Mouse (Mus musculus): ENCODE results near the gene Reg4. TPM values are rescaled to one million over a fixed set of nuclear protein-coding genes. Genes with fewer than 3 reads are reported as not detected.

Gene Reg4
- total and polyA plus RNA-seq, 3 experiments, result not detected

DNA sequence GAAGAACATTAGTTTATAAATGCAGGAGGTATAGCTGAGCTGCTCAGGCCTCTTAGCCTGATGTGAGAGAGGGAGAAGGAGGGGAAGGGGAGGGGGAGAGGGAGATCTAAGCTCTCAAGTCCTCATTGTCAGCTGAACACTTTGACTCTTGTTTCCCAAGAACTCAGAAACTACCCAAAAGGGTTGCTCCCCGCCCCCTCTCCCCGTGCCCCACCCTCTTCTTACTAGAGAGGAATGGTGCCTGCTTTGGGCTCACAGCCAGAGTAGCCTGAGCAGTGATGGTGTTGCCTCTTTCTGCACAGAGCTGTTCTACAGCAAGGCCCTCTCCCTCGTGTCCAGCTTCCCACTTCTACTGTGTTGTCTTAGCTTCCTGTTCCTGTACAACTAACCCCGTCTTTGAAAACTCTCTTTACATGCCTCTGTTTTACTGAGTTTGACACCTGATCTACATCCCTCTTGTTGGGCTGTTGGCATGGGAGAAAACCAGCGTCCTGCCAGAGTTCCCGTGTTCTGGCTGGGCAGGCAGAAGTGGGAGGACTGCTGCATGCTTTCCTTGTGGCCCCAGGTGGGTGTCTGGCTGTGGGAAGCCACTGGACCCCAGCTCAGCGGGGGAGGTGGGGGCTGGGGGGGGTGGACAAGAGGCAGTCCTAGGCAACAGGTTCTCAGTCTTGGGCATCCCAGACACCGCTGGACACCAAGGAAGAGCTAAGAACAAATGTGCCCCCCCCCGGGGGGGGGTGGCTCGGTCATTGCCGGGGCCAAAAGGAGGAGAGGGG is 51.9 kb downstream of the Reg4 start:
- Histone ChIP-seq H3K4me3 (replicated peaks in 1 of 3; ENCODE audit: low read depth in 2 of 3, low read length in 2 of 3, poor library complexity in 1 of 3) (no peak overlapping the region), H3K9ac (ENCODE audit: insufficient read depth, low read depth) (no peak overlapping the region), H3K4me2 (ENCODE audit: insufficient read depth, low read depth, poor library complexity, severe bottlenecking) (no peak overlapping the region), H3K36me3 (replicated peaks in 1 of 2; ENCODE audit: control insufficient read depth in 1 of 2, insufficient read depth in 1 of 2, low read length in 1 of 2) (no peaks in the 10 kb centered on the region), H3K27ac (ENCODE audit: insufficient read depth, low read depth) (no peak overlapping the region), H3K79me2 (replicated peaks; ENCODE audit: control insufficient read depth, extremely low read depth, insufficient read depth, poor library complexity, severe bottlenecking) (no peaks in the 10 kb centered on the region), H3K9me3 (replicated peaks; ENCODE audit: low read length) (no peaks in the 10 kb centered on the region), H3K27me3 (replicated peaks) (peaks cover 5% of the 10 kb centered on the region), H3K4me1 (ENCODE audit: control insufficient read depth in 1 of 2, insufficient read depth in 2 of 2) (no peaks in the 10 kb centered on the region)
- DNase-seq (ENCODE audit: extremely low read depth), result no peak
- in situ Hi-C loops (cut with MboI; ENCODE audit: low pct_ligation_motif_present, low pct_unique_long_range_greater_than_20kb, low sequenced_read_pairs), result no loop called here
- TF ChIP-seq RAD21 (IDR thresholded peaks at IDR 0.05; ENCODE audit: low read depth, low read length) (no peak), PAX5 (IDR thresholded peaks at IDR 0.05; ENCODE audit: low read length) (no peak)
- dilution Hi-C loops (cut with MboI; ENCODE audit: extremely low pct_ligation_motif_present, extremely low pct_unique_long_range_greater_than_20kb, low sequenced_read_pairs), result no loop called here

DNA sequence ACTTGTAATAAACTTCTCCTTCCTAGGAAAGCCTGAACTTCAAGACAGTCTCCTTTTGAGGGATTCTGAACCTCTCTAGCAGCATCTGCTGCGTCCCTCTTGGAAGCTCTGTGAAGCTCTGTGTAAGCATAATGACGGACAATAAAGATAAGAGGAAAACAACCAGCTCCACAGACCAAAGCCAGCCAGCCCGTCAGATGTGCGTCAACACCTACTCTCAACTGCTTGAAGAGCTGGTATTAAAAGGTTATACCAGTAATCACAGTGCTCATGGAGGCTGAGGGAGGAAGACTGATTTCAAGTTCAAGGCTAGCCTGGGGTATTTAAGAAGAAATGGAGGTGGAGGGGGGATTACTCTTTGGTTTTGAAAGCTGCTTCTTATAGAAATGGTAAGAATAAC is 57.7 kb downstream of the Reg4 start:
- dilution Hi-C loops (cut with MboI; ENCODE audit: extremely low pct_ligation_motif_present, extremely low pct_unique_long_range_greater_than_20kb, low sequenced_read_pairs), result no loop called here
- Histone ChIP-seq H3K27me3 (replicated peaks) (peaks cover 8% of the 10 kb centered on the region), H3K9me3 (replicated peaks; ENCODE audit: low read length) (no peaks in the 10 kb centered on the region), H3K36me3 (replicated peaks in 1 of 2; ENCODE audit: control insufficient read depth in 1 of 2, insufficient read depth in 1 of 2, low read length in 1 of 2) (no peaks in the 10 kb centered on the region), H3K4me3 (replicated peaks in 1 of 3; ENCODE audit: low read depth in 2 of 3, low read length in 2 of 3, poor library complexity in 1 of 3) (no peak overlapping the region), H3K27ac (ENCODE audit: insufficient read depth, low read depth) (no peak overlapping the region), H3K4me1 (ENCODE audit: control insufficient read depth in 1 of 2, insufficient read depth in 2 of 2) (peaks cover 0 to 7% of the 10 kb centered on the region in 2 experiments; a peak in 1 of 4 replicates), H3K4me2 (ENCODE audit: insufficient read depth, low read depth, poor library complexity, severe bottlenecking) (no peak overlapping the region), H3K9ac (ENCODE audit: insufficient read depth, low read depth) (no peak overlapping the region), H3K79me2 (replicated peaks; ENCODE audit: control insufficient read depth, extremely low read depth, insufficient read depth, poor library complexity, severe bottlenecking) (no peaks in the 10 kb centered on the region)
- no peak for DNase-seq (ENCODE audit: extremely low read depth)
- TF ChIP-seq ELF1 (IDR thresholded peaks at IDR 0.05; ENCODE audit: low read depth, low read length) (no peak), CHD2 (IDR thresholded peaks at IDR 0.05; ENCODE audit: low read length) (no peak), ZMIZ1 (IDR thresholded peaks at IDR 0.05; ENCODE audit: low read depth, low read length) (no peak), NRF1 (IDR thresholded peaks at IDR 0.05; ENCODE audit: low read depth, low read length) (no peak), BHLHE40 (IDR thresholded peaks at IDR 0.05; ENCODE audit: low read depth, low read length) (no peak), JUN (IDR thresholded peaks at IDR 0.05; ENCODE audit: insufficient read depth, low read depth, low read length) (no peak), KAT2A (IDR thresholded peaks at IDR 0.05; ENCODE audit: insufficient replicate concordance, low read length) (no peak)
- in situ Hi-C loops (cut with MboI; ENCODE audit: low pct_ligation_motif_present, low pct_unique_long_range_greater_than_20kb, low sequenced_read_pairs), result no loop called here

DNA sequence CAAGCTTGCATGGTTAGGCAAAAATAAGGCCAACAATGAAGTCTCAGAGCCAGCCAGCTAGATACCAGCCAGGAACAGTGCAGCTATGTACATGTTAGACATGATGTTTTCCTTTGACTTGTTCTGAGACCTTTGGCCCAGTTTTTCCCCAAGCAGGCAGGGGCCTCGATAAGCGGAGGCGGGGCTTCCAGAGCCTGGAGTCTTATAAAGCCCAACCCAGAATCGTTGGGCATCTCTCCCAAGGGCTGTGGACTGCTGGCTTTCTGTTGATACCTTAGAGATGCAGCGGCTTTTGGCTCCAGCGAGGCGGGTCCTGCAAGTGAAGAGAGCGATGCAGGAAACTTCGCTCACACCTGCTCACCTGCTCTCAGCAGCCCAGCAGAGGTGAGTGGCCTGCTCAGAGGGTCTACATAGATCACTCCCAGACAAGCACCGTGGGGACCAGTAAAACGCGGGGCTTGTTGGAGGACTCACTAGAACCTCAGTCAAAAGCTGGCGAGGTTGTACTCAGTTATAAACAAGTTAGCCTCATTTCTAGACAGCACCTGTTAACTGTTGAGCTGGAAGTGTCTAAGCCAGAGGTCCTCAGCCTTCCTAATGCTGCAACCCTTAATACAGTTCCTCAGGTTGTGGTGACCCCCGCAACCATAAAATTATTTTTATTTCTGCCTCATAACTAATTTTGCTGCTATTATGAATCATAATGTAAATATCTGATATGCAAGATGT is 58.4 kb downstream of the Reg4 start, which contains the start of gene Hmgcs2:
Gene Hmgcs2 (plus strand): TSS at position 232 of the 729 bp plus-strand sequence.
- Histone ChIP-seq H3K9ac (ENCODE audit: insufficient read depth, low read depth) (no peak within 1 kb of the TSS), H3K79me2 (replicated peaks; ENCODE audit: control insufficient read depth, extremely low read depth, insufficient read depth, poor library complexity, severe bottlenecking) (no peaks in the 10 kb centered on the region), H3K9me3 (replicated peaks; ENCODE audit: low read length) (no peaks in the 10 kb centered on the region), H3K4me1 (ENCODE audit: control insufficient read depth in 1 of 2, insufficient read depth in 2 of 2) (peaks cover 0 to 7% of the 10 kb centered on the region in 2 experiments; a peak in 1 of 4 replicates), H3K4me3 (replicated peaks in 1 of 3; ENCODE audit: low read depth in 2 of 3, low read length in 2 of 3, poor library complexity in 1 of 3) (no peak within 1 kb of the TSS), H3K36me3 (replicated peaks in 1 of 2; ENCODE audit: control insufficient read depth in 1 of 2, insufficient read depth in 1 of 2, low read length in 1 of 2) (no peaks in the 10 kb centered on the region), H3K4me2 (ENCODE audit: insufficient read depth, low read depth, poor library complexity, severe bottlenecking) (peak within 1 kb of the TSS; percentile 48; the same call in 1 of the 2 replicates), H3K27ac (ENCODE audit: insufficient read depth, low read depth) (no peak within 1 kb of the TSS), H3K27me3 (replicated peaks) (peaks cover 8% of the 10 kb centered on the region)
- no peak for DNase-seq (ENCODE audit: extremely low read depth)
- dilution Hi-C loops (cut with MboI; ENCODE audit: extremely low pct_ligation_motif_present, extremely low pct_unique_long_range_greater_than_20kb, low sequenced_read_pairs) (no loop called here), in situ Hi-C loops (cut with MboI; ENCODE audit: low pct_ligation_motif_present, low pct_unique_long_range_greater_than_20kb, low sequenced_read_pairs) (no loop called here)
- TF ChIP-seq GABPA (IDR thresholded peaks at IDR 0.05; ENCODE audit: insufficient replicate concordance, low read depth, low read length), result no peak
- TF ChIP-seq ETS1 (conservative IDR thresholded peaks at IDR 0.05; ENCODE audit: low read depth, low read length), result no peak
- TF ChIP-seq IRF4 (IDR thresholded peaks at IDR 0.05; ENCODE audit: low read depth, low read length), result no peak
- no peak for TF ChIP-seq SMC3 (IDR thresholded peaks at IDR 0.05; ENCODE audit: low read depth, low read length)
- TF ChIP-seq USF2 (conservative IDR thresholded peaks at IDR 0.05; ENCODE audit: low read depth, low read length), result no peak
- no peak for TF ChIP-seq MAZ (IDR thresholded peaks at IDR 0.05; ENCODE audit: low read depth, low read length)
- no peak for TF ChIP-seq JUND (conservative IDR thresholded peaks at IDR 0.05; ENCODE audit: low read depth, low read length)
- no peak for TF ChIP-seq USF1 (IDR thresholded peaks at IDR 0.05; ENCODE audit: low read depth, low read length)
- no peak for TF ChIP-seq ELF1 (IDR thresholded peaks at IDR 0.05; ENCODE audit: low read depth, low read length)
- no peak for TF ChIP-seq BHLHE40 (IDR thresholded peaks at IDR 0.05; ENCODE audit: low read depth, low read length)
- TF ChIP-seq SIN3A (IDR thresholded peaks at IDR 0.05; ENCODE audit: low read length), result no peak
- TF ChIP-seq MAFK (IDR thresholded peaks at IDR 0.05; ENCODE audit: insufficient replicate concordance, low read length), result no peak
- TF ChIP-seq NELFE (IDR thresholded peaks at IDR 0.05; ENCODE audit: low read depth, low read length), result no peak
- no peak for TF ChIP-seq E2F4 (IDR thresholded peaks at IDR 0.05; ENCODE audit: insufficient replicate concordance, low read depth, low read length)
- no peak for TF ChIP-seq PAX5 (IDR thresholded peaks at IDR 0.05; ENCODE audit: low read length)

Measured in CH12.LX (cell line).